Mouse (Mus musculus): Measurements from ENCODE around the gene Tekt1.

- TF ChIP-seq CTCF (IDR thresholded peaks at IDR 0.05; ENCODE audit: insufficient read depth, low read depth, low read length) (no peak), POLR2A (IDR thresholded peaks at IDR 0.05; ENCODE audit: insufficient read depth, low read depth, low read length) (no peak)
These were observed 40.7 kb upstream of the Tekt1 start for GRCm38 (mm10) chr11:72402969-72403368.
